Mouse (Mus musculus): ENCODE data around the gene Cuedc1. TPM values are rescaled to one million over a fixed set of nuclear protein-coding genes. Genes with fewer than 3 reads are reported as not detected.

Cuedc1 gene
- polyA plus RNA-seq, 1 experiment from 2014 or later = 53.2 TPM

- H3K4me1 ChIP-seq = peaks cover 35% of the 10 kb centered on the region
- under 1% methylated on average over 42 of the region's 81 CpGs for WGBS
- peak; percentile 87 for ATAC-seq (ENCODE audit: low FRiP score)
These were observed 30.1 kb upstream of the Cuedc1 start, which contains the start of gene Vezf1 for GRCm38 (mm10) chr11:88067586-88068410. Gene Vezf1, plus strand, starts transcription at chr11:88068279.

GRCm38 (mm10) chr11:88068411-88069245 lies 29.2 kb upstream of the Cuedc1 start:
- Histone ChIP-seq H3K4me2 (replicated peaks) (peak overlapping the region; percentile 66), H3K4me3 (peak overlapping the region; percentile 99), H3K4me1 (peaks cover 44% of the 10 kb centered on the region), H3K9ac (peak overlapping the region; percentile 99), H3K36me3 (peaks cover 8% of the 10 kb centered on the region), H3K27me3 (no peaks in the 10 kb centered on the region), H3K9me3 (replicated peaks) (no peaks in the 10 kb centered on the region), H3K27ac (peak overlapping the region; percentile 99)
- under 1% methylated on average over 63 of the region's 92 CpGs for WGBS
- peak; percentile 74 for ATAC-seq (ENCODE audit: low FRiP score)

More at GRCm38 (mm10) chr11:88067586-88068410, 30.1 kb upstream of the Cuedc1 start, which contains the start of gene Vezf1:
- Histone ChIP-seq H3K9ac (peak within 1 kb of the TSS; percentile 99), H3K9me3 (replicated peaks) (no peaks in the 10 kb centered on the region), H3K36me3 (no peaks in the 10 kb centered on the region), H3K4me3 (peak within 1 kb of the TSS; percentile 99), H3K4me2 (replicated peaks) (peak within 1 kb of the TSS; percentile 66), H3K27ac (peak within 1 kb of the TSS; percentile 99), H3K27me3 (no peaks in the 10 kb centered on the region)

- ATAC-seq (ENCODE audit: low FRiP score) = no peak
- WGBS = under 1% methylated on average over 12 of the region's 12 CpGs
These were observed 28.6 kb upstream of the Cuedc1 start for GRCm38 (mm10) chr11:88069246-88069570.

GRCm38 (mm10) chr11:88070392-88070791 lies 27.5 kb upstream of the Cuedc1 start:
- Histone ChIP-seq H3K9me3 (replicated peaks) (no peaks in the 10 kb centered on the region), H3K4me3 (peak overlapping the region; percentile 99), H3K9ac (peak overlapping the region; percentile 53; the same call in 1 of the 2 replicates), H3K4me2 (replicated peaks) (peak overlapping the region; percentile 66), H3K36me3 (peaks cover 22% of the 10 kb centered on the region), H3K27me3 (no peaks in the 10 kb centered on the region), H3K27ac (no peak overlapping the region), H3K4me1 (peaks cover 53% of the 10 kb centered on the region)
- 29% methylated on average over 4 of the region's 4 CpGs for WGBS
- no peak for ATAC-seq (ENCODE audit: low FRiP score)

More at GRCm38 (mm10) chr11:88069246-88069570, 28.6 kb upstream of the Cuedc1 start:
- no peaks in the 10 kb centered on the region for H3K27me3 ChIP-seq
- H3K4me1 ChIP-seq = peaks cover 46% of the 10 kb centered on the region
- H3K9me3 ChIP-seq (replicated peaks) = no peaks in the 10 kb centered on the region
- peaks cover 13% of the 10 kb centered on the region for H3K36me3 ChIP-seq
- H3K4me2 ChIP-seq (replicated peaks) = peak overlapping the region; percentile 66
- H3K9ac ChIP-seq = peak overlapping the region; percentile 99
- H3K27ac ChIP-seq = peak overlapping the region; percentile 99
- H3K4me3 ChIP-seq = peak overlapping the region; percentile 99

GRCm38 (mm10) chr11:88071113-88071512 lies 26.7 kb upstream of the Cuedc1 start:
- 0 out of 2 replicates have a peak overlapping the region, but pooled peaks have one; percentile 23 for H3K27ac ChIP-seq
- 53% methylated on average over 5 of the region's 5 CpGs for WGBS
- no peaks in the 10 kb centered on the region for H3K9me3 ChIP-seq (replicated peaks)
- no peaks in the 10 kb centered on the region for H3K27me3 ChIP-seq
- H3K9ac ChIP-seq = peak overlapping the region; percentile 53; the same call in 1 of the 2 replicates
- peak overlapping the region; percentile 99 for H3K4me3 ChIP-seq
- ATAC-seq (ENCODE audit: low FRiP score) = no peak
- peaks cover 24% of the 10 kb centered on the region for H3K36me3 ChIP-seq
- H3K4me2 ChIP-seq (replicated peaks) = peak overlapping the region; percentile 66
- peaks cover 53% of the 10 kb centered on the region for H3K4me1 ChIP-seq

GRCm38 (mm10) chr11:88073343-88073875 lies 24.4 kb upstream of the Cuedc1 start:
- peaks cover 47% of the 10 kb centered on the region for H3K4me1 ChIP-seq
- no peaks in the 10 kb centered on the region for H3K9me3 ChIP-seq (replicated peaks)
- no peak overlapping the region for H3K4me2 ChIP-seq (replicated peaks)
- H3K36me3 ChIP-seq = peaks cover 45% of the 10 kb centered on the region
- H3K9ac ChIP-seq = no peak overlapping the region
- WGBS = 88% methylated on average over 14 of the region's 14 CpGs
- ATAC-seq (ENCODE audit: low FRiP score) = no peak
- no peak overlapping the region for H3K4me3 ChIP-seq
- no peaks in the 10 kb centered on the region for H3K27me3 ChIP-seq
- H3K27ac ChIP-seq = no peak overlapping the region

GRCm38 (mm10) chr11:88075701-88076100 lies 22.2 kb upstream of the Cuedc1 start:
- WGBS = 49% methylated on average over 1 of the region's 1 CpGs
- ATAC-seq (ENCODE audit: low FRiP score) = no peak
- no peak overlapping the region for H3K4me3 ChIP-seq
- H3K27ac ChIP-seq = no peak overlapping the region
- peaks cover 68% of the 10 kb centered on the region for H3K36me3 ChIP-seq
- no peaks in the 10 kb centered on the region for H3K27me3 ChIP-seq
- no peak overlapping the region for H3K4me2 ChIP-seq (replicated peaks)
- no peak overlapping the region for H3K9ac ChIP-seq
- peaks cover 38% of the 10 kb centered on the region for H3K4me1 ChIP-seq
- H3K9me3 ChIP-seq (replicated peaks) = no peaks in the 10 kb centered on the region

GRCm38 (mm10) chr11:88076394-88076793 lies 21.5 kb upstream of the Cuedc1 start:
- Histone ChIP-seq H3K4me3 (no peak overlapping the region), H3K27ac (no peak overlapping the region), H3K36me3 (peaks cover 75% of the 10 kb centered on the region), H3K4me2 (replicated peaks) (no peak overlapping the region), H3K4me1 (peaks cover 31% of the 10 kb centered on the region), H3K9me3 (replicated peaks) (no peaks in the 10 kb centered on the region), H3K9ac (no peak overlapping the region), H3K27me3 (no peaks in the 10 kb centered on the region)
- ATAC-seq (ENCODE audit: low FRiP score) = no peak
- 92% methylated on average over 1 of the region's 1 CpGs for WGBS

- Histone ChIP-seq H3K27me3 (no peaks in the 10 kb centered on the region), H3K9ac (no peak overlapping the region), H3K9me3 (replicated peaks) (no peaks in the 10 kb centered on the region), H3K4me1 (peaks cover 17% of the 10 kb centered on the region), H3K36me3 (peaks cover 57% of the 10 kb centered on the region), H3K4me2 (replicated peaks) (no peak overlapping the region), H3K27ac (no peak overlapping the region), H3K4me3 (no peak overlapping the region)
- no peak for ATAC-seq (ENCODE audit: low FRiP score)
- WGBS = 73% methylated on average over 6 of the region's 6 CpGs
These were observed 14.2 kb upstream of the Cuedc1 start for GRCm38 (mm10) chr11:88083699-88084098.

- peak; percentile 95 for ATAC-seq (ENCODE audit: low FRiP score)
- Histone ChIP-seq H3K4me2 (replicated peaks) (peak overlapping the region; percentile 66), H3K9ac (peak overlapping the region; percentile 41; the same call in 1 of the 2 replicates), H3K36me3 (peaks cover 25% of the 10 kb centered on the region), H3K4me3 (peak overlapping the region; percentile 29), H3K4me1 (peaks cover 23% of the 10 kb centered on the region), H3K9me3 (replicated peaks) (no peaks in the 10 kb centered on the region), H3K27me3 (no peaks in the 10 kb centered on the region), H3K27ac (peak overlapping the region; percentile 77)
- WGBS = 8% methylated on average over 25 of the region's 25 CpGs
These were observed 10.9 kb upstream of the Cuedc1 start for GRCm38 (mm10) chr11:88086737-88087627.

GRCm38 (mm10) chr11:88089150-88089549 lies 8.7 kb upstream of the Cuedc1 start:
- Histone ChIP-seq H3K9ac (no peak overlapping the region), H3K27ac (no peak overlapping the region), H3K4me1 (peaks cover 23% of the 10 kb centered on the region), H3K9me3 (replicated peaks) (no peaks in the 10 kb centered on the region), H3K4me2 (replicated peaks) (no peak overlapping the region), H3K36me3 (peaks cover 7% of the 10 kb centered on the region), H3K27me3 (no peaks in the 10 kb centered on the region), H3K4me3 (no peak overlapping the region)
- WGBS = 74% methylated on average over 5 of the region's 5 CpGs
- ATAC-seq (ENCODE audit: low FRiP score) = no peak
